8 mouse cellular contexts compared by ENCODE assay signal in genomic region chr6:3399340-3400068, GRCm38 (mm10). TPM values are rescaled to one million over a fixed set of nuclear protein-coding genes. Genes with fewer than 3 reads are reported as not detected.
DNase-seq lines count a peak whose midpoint lies in the region; ATAC-seq and TF ChIP-seq lines count a peak whose summit lies in the region.
"Not testable (repeated sequence)": the region's sequence is repeated elsewhere in the genome, so short reads cannot be mapped to it uniquely, and the experiment has no call there.

Samd9l (minus strand) TSS chr6:3399572.

- peak within 1 kb of the TSS; percentile 45 for H3K4me2 ChIP-seq in liver, embryonic 15.5 days
- not testable (repeated sequence) for H3K4me2 ChIP-seq in neural tube, embryonic 11.5 days (ENCODE audit: low read depth)
- H3K4me2 ChIP-seq in stomach, postnatal 0 days (replicated peaks; ENCODE audit: low read depth): peak within 1 kb of the TSS; percentile 51

- ATAC-seq in hematopoietic stem cell, adult 5-6 weeks (replicated peaks in 1 of 2; ENCODE audit: insufficient read depth in 1 of 2, low FRiP score in 2 of 2, low TSS enrichment in 1 of 2, low read depth in 1 of 2, poor library complexity in 2 of 2, severe bottlenecking in 2 of 2): peak; percentile 92 to 93
- ATAC-seq in liver, embryonic 15.5 days (ENCODE audit: insufficient read depth); neural tube, embryonic 11.5 days (ENCODE audit: insufficient read depth, low FRiP score, low TSS enrichment): not testable (repeated sequence)
- ATAC-seq in stomach, postnatal 0 days (ENCODE audit: low FRiP score, low TSS enrichment): peak; percentile 90

- H3K27ac ChIP-seq in brown adipose tissue, adult 24 weeks (replicated peaks; ENCODE audit: low read depth, low read length): peak within 1 kb of the TSS; percentile 66; the same call in 1 of the 2 replicates
- H3K27ac ChIP-seq in liver, embryonic 15.5 days (replicated peaks); neural tube, embryonic 11.5 days (ENCODE audit: low read depth, low read length); stomach, postnatal 0 days (replicated peaks): not testable (repeated sequence)

- peak; percentile 24 for TF ChIP-seq CTCF in E14TG2a.4 (conservative IDR thresholded peaks at IDR 0.05; ENCODE audit: low read length)
- peak; percentile 73 for TF ChIP-seq CTCF in stomach, postnatal 0 days (IDR thresholded peaks at IDR 0.05; ENCODE audit: low read depth)

- not testable (repeated sequence) for H3K9ac ChIP-seq in liver, embryonic 15.5 days; neural tube, embryonic 11.5 days (ENCODE audit: low read length)
- H3K9ac ChIP-seq in stomach, postnatal 0 days (ENCODE audit: low read length): peak within 1 kb of the TSS; percentile 45; the same call in 1 of the 2 replicates

- WGBS in liver, embryonic 15.5 days (ENCODE audit: insufficient replicate concordance): 21% methylated on average over 4 of the region's 4 CpGs
- WGBS in neural tube, embryonic 11.5 days: 54% methylated on average over 4 of the region's 4 CpGs
- WGBS in stomach, postnatal 0 days: 24% methylated on average over 4 of the region's 4 CpGs

- peaks cover 17% of the 10 kb centered on the region for H3K4me1 ChIP-seq in E14TG2a.4 (replicated peaks; ENCODE audit: low read depth, low read length)
- not testable (repeated sequence) for H3K4me1 ChIP-seq in brown adipose tissue, adult 24 weeks (ENCODE audit: control insufficient read depth, insufficient read depth, insufficient read length, low read length); liver, embryonic 15.5 days (replicated peaks); neural tube, embryonic 11.5 days (ENCODE audit: control insufficient read depth, insufficient read depth, low read length); stomach, postnatal 0 days (replicated peaks; ENCODE audit: control insufficient read depth, insufficient read depth)

- not testable (repeated sequence) for H3K9me3 ChIP-seq in E14TG2a.4 (ENCODE audit: low read length); liver, embryonic 15.5 days (replicated peaks); neural tube, embryonic 11.5 days (ENCODE audit: control insufficient read depth, low read length); stomach, postnatal 0 days (ENCODE audit: control insufficient read depth, low read length)

- not testable (repeated sequence) for TF ChIP-seq EP300 in stomach, postnatal 0 days (optimal IDR thresholded peaks at IDR 0.05)

- H3K27me3 ChIP-seq in E14TG2a.4 (ENCODE audit: insufficient read depth, low read length); liver, embryonic 15.5 days; neural tube, embryonic 11.5 days (ENCODE audit: control insufficient read depth, insufficient read depth, low read length); stomach, postnatal 0 days (ENCODE audit: control insufficient read depth, insufficient read depth, low read length): not testable (repeated sequence)

- H3K4me3 ChIP-seq in E14TG2a.4 (replicated peaks; ENCODE audit: low read length); neural tube, embryonic 11.5 days (ENCODE audit: low read depth, low read length): not testable (repeated sequence)
- peak within 1 kb of the TSS; percentile 56 for H3K4me3 ChIP-seq in brown adipose tissue, adult 24 weeks (ENCODE audit: insufficient read depth, low read depth, low read length)
- peak within 1 kb of the TSS; percentile 44 for H3K4me3 ChIP-seq in liver, embryonic 15.5 days (replicated peaks)
- H3K4me3 ChIP-seq in stomach, postnatal 0 days (ENCODE audit: low read depth, low read length): peak within 1 kb of the TSS; percentile 34

- not testable (repeated sequence) for H3K36me3 ChIP-seq in E14TG2a.4 (ENCODE audit: insufficient read depth, low read length); liver, embryonic 15.5 days (replicated peaks); neural tube, embryonic 11.5 days (ENCODE audit: control insufficient read depth, insufficient read depth, low read length); stomach, postnatal 0 days (ENCODE audit: control insufficient read depth, insufficient read depth, low read length)

- DNase-seq in frontal cortex, adult 2 months (ENCODE audit: extremely low spot score in 1 of 2, low spot score in 1 of 2): peak; percentile 33 to 85
- peak; percentile 22 to 81 for DNase-seq in layer of hippocampus, adult 18-20 months (ENCODE audit: low spot score in 2 of 2)
- DNase-seq in neural tube, embryonic 11.5 days (ENCODE audit: low spot score): peak; percentile 11
- DNase-seq in stomach, postnatal 0 days (ENCODE audit: low spot score): peak; percentile 39

RNA-seq across cellular contexts. Expression of gene Samd9l, which starts in this region (rescaled TPM):
- 6.4 and 6.6 TPM in 2 replicates for polyA plus RNA-seq in brown adipose tissue, adult 24 weeks (2012; ENCODE audit: insufficient read depth, insufficient read length, missing spikeins)
- 2.6 and 3.4 TPM in 2 replicates for polyA plus RNA-seq in frontal cortex, adult 2 months (2012; rRNA removed)
- total RNA-seq in hematopoietic stem cell, adult 5-6 weeks (2017): 74.7 and 101 TPM in 2 replicates
- 1 to 10 TPM; 2.5 to 3.3 TPM for total RNA-seq in layer of hippocampus, adult 18-20 months (2021)
- 3.0 and 3.5 TPM in 2 replicates for polyA plus RNA-seq in liver, embryonic 15.5 days (2015; fragmentation: Nextera tagmentation; extraction: Ambion mirVana)
- 0.11 and 0.65 TPM in 2 replicates for polyA plus RNA-seq in neural tube, embryonic 11.5 days (2014; fragmentation: Nextera tagmentation; extraction: Ambion mirVana)
- polyA plus RNA-seq in stomach, postnatal 0 days (2015; fragmentation: Nextera tagmentation; extraction: Ambion mirVana): 8.4 and 8.6 TPM in 2 replicates

Comparison
In these comparisons a context has a peak if more than half of its experiments do, and no peak if none do; other contexts are left out.
1. RNA of gene Samd9l (total RNA-seq): 74.7 to 101 TPM in hematopoietic stem cell, adult 5-6 weeks; 2.5 to 3.3 TPM in layer of hippocampus, adult 18-20 months; every median in the first group is over 10 times any median in the second.
2. Peak in DNase-seq in neural tube, embryonic 11.5 days; RNA of the gene not detected or under 1 TPM.
3. Peak in every context shown above with its lines, with median percentiles within 50 percentile points of each other: DNase-seq.